Mouse (Mus musculus): ENCODE measurements around the gene Gm17349. TPM values are rescaled to one million over a fixed set of nuclear protein-coding genes. Genes with fewer than 3 reads are reported as not detected.

Gene Gm17349
- polyA plus RNA-seq, 1 experiment from 2014 or later = not detected

GRCm38 (mm10) chr15:99691976-99692375, 13.3 kb downstream of the Gm17349 start:
- WGBS = 52% methylated on average over 9 of the region's 9 CpGs
- Histone ChIP-seq H3K27ac (replicated peaks) (no peak overlapping the region), H3K27me3 (replicated peaks) (peaks cover 54% of the 10 kb centered on the region), H3K4me2 (no peak overlapping the region), H3K9ac (no peak overlapping the region), H3K4me1 (peaks cover 11% of the 10 kb centered on the region), H3K36me3 (no peaks in the 10 kb centered on the region), H3K4me3 (no peak overlapping the region), H3K9me3 (no peaks in the 10 kb centered on the region)
- no peak for ATAC-seq (ENCODE audit: extremely low read depth, insufficient number of reproducible peaks, low FRiP score, low TSS enrichment)

- no peak overlapping the region for H3K4me3 ChIP-seq
- no peak for ATAC-seq (ENCODE audit: extremely low read depth, insufficient number of reproducible peaks, low FRiP score, low TSS enrichment)
- no peak overlapping the region for H3K9ac ChIP-seq
- peaks cover 11% of the 10 kb centered on the region for H3K4me1 ChIP-seq
- no peak overlapping the region for H3K27ac ChIP-seq (replicated peaks)
- H3K9me3 ChIP-seq = no peaks in the 10 kb centered on the region
- 20% methylated on average over 4 of the region's 4 CpGs for WGBS
- no peak overlapping the region for H3K4me2 ChIP-seq
- peaks cover 49% of the 10 kb centered on the region for H3K27me3 ChIP-seq (replicated peaks)
- H3K36me3 ChIP-seq = no peaks in the 10 kb centered on the region
Measured at GRCm38 (mm10) chr15:99690924-99691323, 14.4 kb downstream of the Gm17349 start.

GRCm38 (mm10) chr15:99688712-99689111, 16.6 kb downstream of the Gm17349 start:
- no peak for ATAC-seq (ENCODE audit: extremely low read depth, insufficient number of reproducible peaks, low FRiP score, low TSS enrichment)
- Histone ChIP-seq H3K27ac (replicated peaks) (no peak overlapping the region), H3K9ac (no peak overlapping the region), H3K36me3 (no peaks in the 10 kb centered on the region), H3K4me1 (no peaks in the 10 kb centered on the region), H3K4me2 (no peak overlapping the region), H3K4me3 (no peak overlapping the region), H3K27me3 (replicated peaks) (peaks cover 47% of the 10 kb centered on the region), H3K9me3 (no peaks in the 10 kb centered on the region)
- 2% methylated on average over 4 of the region's 4 CpGs for WGBS

- H3K27me3 ChIP-seq (replicated peaks) = peaks cover 21% of the 10 kb centered on the region
- no peak overlapping the region for H3K4me2 ChIP-seq
- H3K9ac ChIP-seq = no peak overlapping the region
- ATAC-seq (ENCODE audit: extremely low read depth, insufficient number of reproducible peaks, low FRiP score, low TSS enrichment) = no peak
- H3K4me3 ChIP-seq = no peak overlapping the region
- no peak overlapping the region for H3K27ac ChIP-seq (replicated peaks)
- H3K9me3 ChIP-seq = no peaks in the 10 kb centered on the region
- 89% methylated on average over 5 of the region's 5 CpGs for WGBS
- no peaks in the 10 kb centered on the region for H3K4me1 ChIP-seq
- no peaks in the 10 kb centered on the region for H3K36me3 ChIP-seq
Measured at GRCm38 (mm10) chr15:99684156-99684555, 21.1 kb downstream of the Gm17349 start.

GRCm38 (mm10) chr15:99682880-99683279, 22.4 kb downstream of the Gm17349 start:
- peaks cover 4% of the 10 kb centered on the region; the same call in 1 of the 2 replicates for H3K4me1 ChIP-seq
- H3K36me3 ChIP-seq = no peaks in the 10 kb centered on the region
- ATAC-seq (ENCODE audit: extremely low read depth, insufficient number of reproducible peaks, low FRiP score, low TSS enrichment) = no peak
- no peak overlapping the region for H3K9ac ChIP-seq
- peaks cover 31% of the 10 kb centered on the region for H3K27me3 ChIP-seq (replicated peaks)
- no peak overlapping the region for H3K4me3 ChIP-seq
- 80% methylated on average over 7 of the region's 7 CpGs for WGBS
- H3K4me2 ChIP-seq = no peak overlapping the region
- no peaks in the 10 kb centered on the region for H3K9me3 ChIP-seq
- H3K27ac ChIP-seq (replicated peaks) = no peak overlapping the region

- Histone ChIP-seq H3K4me2 (no peak overlapping the region), H3K27me3 (replicated peaks) (peaks cover 60% of the 10 kb centered on the region), H3K27ac (replicated peaks) (no peak overlapping the region), H3K4me3 (no peak overlapping the region), H3K9ac (no peak overlapping the region), H3K9me3 (no peaks in the 10 kb centered on the region), H3K36me3 (no peaks in the 10 kb centered on the region), H3K4me1 (peaks cover 10% of the 10 kb centered on the region; the same call in 1 of the 2 replicates)
- no peak for ATAC-seq (ENCODE audit: extremely low read depth, insufficient number of reproducible peaks, low FRiP score, low TSS enrichment)
- 41% methylated on average over 7 of the region's 7 CpGs for WGBS
Measured at GRCm38 (mm10) chr15:99679008-99679407, 26.3 kb downstream of the Gm17349 start.

- ATAC-seq (ENCODE audit: extremely low read depth, insufficient number of reproducible peaks, low FRiP score, low TSS enrichment) = no peak
- WGBS = 14% methylated on average over 13 of the region's 13 CpGs
- peaks cover 67% of the 10 kb centered on the region for H3K27me3 ChIP-seq (replicated peaks)
- H3K4me2 ChIP-seq = no peak overlapping the region
- no peak overlapping the region for H3K9ac ChIP-seq
- no peak overlapping the region for H3K27ac ChIP-seq (replicated peaks)
- H3K4me1 ChIP-seq = peaks cover 10% of the 10 kb centered on the region; the same call in 1 of the 2 replicates
- H3K4me3 ChIP-seq = no peak overlapping the region
- no peaks in the 10 kb centered on the region for H3K9me3 ChIP-seq
- H3K36me3 ChIP-seq = no peaks in the 10 kb centered on the region
Measured at GRCm38 (mm10) chr15:99678063-99678800, 27.1 kb downstream of the Gm17349 start.

- Histone ChIP-seq H3K9ac (no peak overlapping the region), H3K4me1 (peaks cover 10% of the 10 kb centered on the region; the same call in 1 of the 2 replicates), H3K36me3 (no peaks in the 10 kb centered on the region), H3K27ac (replicated peaks) (no peak overlapping the region), H3K9me3 (no peaks in the 10 kb centered on the region), H3K4me3 (no peak overlapping the region), H3K27me3 (replicated peaks) (peaks cover 79% of the 10 kb centered on the region), H3K4me2 (no peak overlapping the region)
- WGBS = 29% methylated on average over 8 of the region's 8 CpGs
- no peak for ATAC-seq (ENCODE audit: extremely low read depth, insufficient number of reproducible peaks, low FRiP score, low TSS enrichment)
Measured at GRCm38 (mm10) chr15:99677089-99677488, 28.2 kb downstream of the Gm17349 start.

GRCm38 (mm10) chr15:99674866-99675265, 30.4 kb downstream of the Gm17349 start:
- Histone ChIP-seq H3K4me3 (no peak overlapping the region), H3K36me3 (no peaks in the 10 kb centered on the region), H3K9me3 (no peaks in the 10 kb centered on the region), H3K27ac (replicated peaks) (no peak overlapping the region), H3K4me1 (peaks cover 21% of the 10 kb centered on the region), H3K4me2 (no peak overlapping the region), H3K27me3 (replicated peaks) (peaks cover 88% of the 10 kb centered on the region), H3K9ac (no peak overlapping the region)
- ATAC-seq (ENCODE audit: extremely low read depth, insufficient number of reproducible peaks, low FRiP score, low TSS enrichment) = no peak
- 70% methylated on average over 3 of the region's 3 CpGs for WGBS

- Histone ChIP-seq H3K27ac (replicated peaks) (no peak overlapping the region), H3K36me3 (no peaks in the 10 kb centered on the region), H3K4me1 (peaks cover 17% of the 10 kb centered on the region), H3K9ac (no peak overlapping the region), H3K4me3 (no peak overlapping the region), H3K9me3 (no peaks in the 10 kb centered on the region), H3K4me2 (no peak overlapping the region), H3K27me3 (replicated peaks) (peaks cover 90% of the 10 kb centered on the region)
- 67% methylated on average over 14 of the region's 14 CpGs for WGBS
- no peak for ATAC-seq (ENCODE audit: extremely low read depth, insufficient number of reproducible peaks, low FRiP score, low TSS enrichment)
Measured at GRCm38 (mm10) chr15:99671783-99672182, 33.5 kb downstream of the Gm17349 start.

GRCm38 (mm10) chr15:99670964-99671670, 34.2 kb downstream of the Gm17349 start:
- H3K9me3 ChIP-seq = no peaks in the 10 kb centered on the region
- 8% methylated on average over 12 of the region's 17 CpGs for WGBS
- H3K4me2 ChIP-seq = peak overlapping the region; percentile 88
- H3K4me1 ChIP-seq = peaks cover 21% of the 10 kb centered on the region
- ATAC-seq (ENCODE audit: extremely low read depth, insufficient number of reproducible peaks, low FRiP score, low TSS enrichment) = no peak
- H3K36me3 ChIP-seq = no peaks in the 10 kb centered on the region
- H3K4me3 ChIP-seq = peak overlapping the region; percentile 59
- no peak overlapping the region for H3K27ac ChIP-seq (replicated peaks)
- H3K27me3 ChIP-seq (replicated peaks) = peaks cover 92% of the 10 kb centered on the region
- peak overlapping the region; percentile 81 for H3K9ac ChIP-seq
